Mouse (Mus musculus): ENCODE measurements around the gene Gsg1.

Gsg1 gene

GRCm38 (mm10) chr6:135260435-135260834 lies 6.3 kb upstream of the Gsg1 start:
- DNase-seq (ENCODE audit: low spot score in 2 of 2): no peak

GRCm38 (mm10) chr6:135252728-135253077 lies 1.4 kb downstream of the Gsg1 start:
- DNase-seq (ENCODE audit: low spot score in 2 of 2): peak; percentile 63 to 75

- DNase-seq (ENCODE audit: low spot score in 2 of 2): no peak
These were observed 2.1 kb downstream of the Gsg1 start for GRCm38 (mm10) chr6:135251849-135252727.

DNA sequence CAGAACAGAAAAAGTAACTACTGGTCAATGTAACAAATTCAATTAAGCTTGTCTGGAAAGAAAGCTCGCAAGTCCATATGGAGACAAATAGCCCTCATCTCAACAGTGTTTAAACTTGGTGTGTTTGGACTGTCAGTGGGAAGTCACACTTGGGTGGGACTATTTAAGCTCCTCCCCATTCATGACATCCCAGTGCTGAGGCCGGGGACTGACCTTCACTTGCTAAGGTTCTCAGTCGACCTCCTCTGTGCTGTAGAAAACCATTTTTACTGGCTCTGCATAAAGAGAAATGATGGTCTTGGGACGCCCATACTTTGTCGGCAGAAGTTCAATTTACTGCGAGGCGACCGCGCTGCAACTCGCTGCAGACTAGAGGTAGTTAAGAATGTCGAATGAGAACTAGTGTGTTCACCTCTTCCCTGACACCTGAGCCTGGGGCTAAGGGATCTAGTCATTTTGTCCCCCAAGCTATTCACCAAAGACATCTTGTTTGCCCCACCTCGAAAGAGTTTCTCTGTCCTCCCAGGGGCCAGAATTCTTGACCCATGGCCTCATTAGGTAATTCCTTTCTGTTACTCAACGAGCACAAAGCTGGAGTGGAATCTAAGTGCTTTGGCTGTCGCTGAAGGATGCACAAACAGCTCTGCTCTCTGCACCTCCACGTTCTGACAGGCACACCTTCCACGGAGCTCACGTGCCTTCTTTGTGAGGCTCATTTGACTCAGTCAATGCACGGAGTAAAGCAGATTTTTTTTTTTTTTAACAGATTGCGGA lies 3.0 kb downstream of the Gsg1 start:
- DNase-seq (ENCODE audit: low spot score in 2 of 2): no peak

DNA sequence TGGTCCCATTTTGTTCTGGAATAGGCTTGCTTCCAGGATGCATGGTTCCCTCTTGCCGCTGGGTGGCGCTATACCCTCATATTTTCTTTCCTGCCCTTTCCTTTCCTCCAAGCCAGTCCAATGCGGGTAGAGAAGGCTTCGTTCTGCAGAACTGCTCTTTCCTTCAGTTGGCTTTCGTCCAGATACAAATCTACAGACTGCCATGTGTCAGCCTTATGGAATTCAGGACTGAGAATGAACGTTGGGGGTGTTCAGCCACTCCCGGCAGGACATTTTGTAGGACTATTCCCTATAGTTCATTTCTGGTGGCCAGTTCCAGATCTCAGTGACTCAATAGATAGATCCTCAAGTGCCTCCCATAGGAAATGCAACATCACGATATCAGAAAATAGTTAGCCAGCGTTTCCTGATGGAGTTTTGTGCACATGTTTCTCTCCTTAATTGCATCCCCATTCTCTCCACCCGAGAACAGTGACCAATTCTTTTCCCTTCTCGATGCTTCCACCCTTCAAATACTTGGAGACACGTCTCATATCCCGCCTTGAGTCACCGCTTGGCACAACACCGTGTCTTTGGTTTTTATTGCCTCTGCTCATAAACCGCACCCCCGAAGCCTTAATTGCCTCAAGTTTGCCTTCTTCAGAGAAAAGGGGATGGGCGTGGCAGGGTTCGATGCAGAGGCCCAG lies 4.2 kb downstream of the Gsg1 start:
- peak; percentile 52 to 65 for DNase-seq (ENCODE audit: low spot score in 2 of 2)

GRCm38 (mm10) chr6:135247861-135248260 lies 6.3 kb downstream of the Gsg1 start:
- no peak for DNase-seq (ENCODE audit: low spot score in 2 of 2)

DNA sequence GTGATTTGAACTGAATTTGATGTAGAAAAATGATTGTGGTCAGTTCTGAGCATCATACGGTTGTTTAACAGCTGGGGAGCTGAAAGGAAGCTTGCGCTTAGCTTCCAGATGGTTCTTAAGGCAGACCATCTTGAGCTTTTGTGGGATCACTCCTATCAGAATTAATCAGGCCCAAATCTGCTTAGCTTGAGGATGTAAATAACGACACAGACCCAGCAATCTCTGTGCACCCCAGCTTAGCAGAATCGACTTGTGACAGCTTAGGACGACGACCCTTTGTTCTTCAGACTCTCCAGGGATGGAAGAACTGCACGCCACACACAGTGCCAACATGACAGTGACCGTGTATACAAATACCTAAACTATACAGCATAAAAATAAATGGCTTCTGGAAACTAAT lies 8.6 kb downstream of the Gsg1 start:
- DNase-seq (ENCODE audit: low spot score in 2 of 2): no peak

DNA sequence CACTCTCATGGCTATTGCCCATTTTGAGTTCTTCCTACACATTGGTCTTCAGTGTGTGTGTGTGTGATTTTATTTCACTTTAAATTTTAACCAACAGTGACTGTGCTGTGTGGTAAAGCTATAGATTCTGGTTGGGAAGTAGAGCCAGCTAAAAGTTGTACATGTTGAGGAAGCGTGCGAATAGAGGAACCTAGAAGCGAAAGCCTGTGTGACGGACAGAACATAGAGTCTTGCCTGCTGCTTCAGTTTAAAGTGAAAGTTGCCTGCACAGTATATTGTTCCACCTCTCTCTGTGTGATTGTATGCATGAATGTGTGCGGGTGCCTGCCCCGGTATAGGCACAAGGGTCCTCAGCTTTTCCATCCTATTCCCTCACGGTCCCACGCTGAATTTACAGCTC lies 13.8 kb downstream of the Gsg1 start:
- DNase-seq (ENCODE audit: low spot score in 2 of 2): no peak

- no peak for DNase-seq (ENCODE audit: low spot score in 2 of 2)
These were observed 15.9 kb downstream of the Gsg1 start for GRCm38 (mm10) chr6:135238211-135238610.

DNA sequence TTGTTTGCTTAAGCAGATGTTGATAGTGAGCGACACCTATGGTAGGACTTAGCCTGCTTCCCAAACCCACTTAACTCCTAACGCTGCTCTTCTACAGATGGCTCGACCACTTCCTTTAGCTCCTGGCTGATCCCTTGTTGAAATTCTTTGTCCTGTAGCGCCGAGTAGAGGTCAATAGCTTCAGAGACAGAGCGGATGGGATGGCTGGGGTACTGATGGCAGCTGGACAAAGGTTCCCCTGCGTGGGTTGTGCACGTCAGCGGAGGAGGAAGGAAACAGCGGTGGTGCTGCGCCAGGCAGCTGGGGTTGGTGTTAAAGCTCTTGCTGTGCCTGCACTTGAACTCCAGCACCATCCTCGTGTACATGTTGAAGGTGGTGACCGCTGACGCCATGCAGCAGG lies 16.8 kb downstream of the Gsg1 start:
- no peak for DNase-seq (ENCODE audit: low spot score in 2 of 2)

DNA sequence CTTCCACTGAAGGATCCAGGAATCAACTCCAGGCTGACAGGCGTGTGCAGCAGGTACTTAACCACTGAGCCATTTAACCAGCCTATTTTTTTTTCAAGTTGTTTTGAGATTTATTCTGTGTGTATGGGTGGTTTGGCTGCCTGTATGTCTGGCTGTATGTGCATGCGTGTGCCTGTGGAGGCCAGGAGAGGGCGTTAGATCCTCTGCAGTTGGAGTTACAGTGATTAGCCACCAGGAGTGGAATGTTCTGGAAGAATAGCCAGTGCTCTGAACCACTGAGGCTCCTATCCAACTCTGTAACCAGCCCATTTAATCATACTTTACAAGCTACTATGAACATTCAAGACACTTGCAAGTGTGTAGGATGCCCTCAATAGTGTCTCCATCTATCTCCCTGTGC lies 17.6 kb downstream of the Gsg1 start:
- no peak for DNase-seq (ENCODE audit: low spot score in 2 of 2)

DNA sequence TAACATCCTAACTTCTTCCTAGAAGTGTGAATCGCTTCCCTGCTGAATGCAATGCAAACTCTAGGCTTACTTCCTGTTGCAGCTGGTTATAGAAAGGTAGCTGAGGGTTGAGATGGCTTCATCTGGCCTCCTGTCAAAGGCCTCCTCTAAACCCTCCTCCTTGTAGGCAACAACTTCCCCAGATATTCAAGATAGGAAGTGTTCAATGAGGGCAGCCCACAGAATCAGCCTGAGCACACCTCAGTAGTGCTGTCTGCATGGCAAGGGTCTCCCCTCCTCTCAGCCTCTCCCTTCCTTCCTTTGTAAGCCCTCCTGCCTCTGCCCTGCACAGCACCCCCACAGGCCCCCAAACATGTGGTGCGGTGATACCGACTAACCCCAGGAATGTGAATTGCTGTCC lies 18.4 kb downstream of the Gsg1 start:
- no peak for DNase-seq (ENCODE audit: low spot score in 2 of 2)

- DNase-seq (ENCODE audit: low spot score in 2 of 2): no peak
These were observed 21.5 kb downstream of the Gsg1 start for GRCm38 (mm10) chr6:135232443-135233182.

- DNase-seq (ENCODE audit: low spot score in 2 of 2): no peak
These were observed 23.6 kb downstream of the Gsg1 start for GRCm38 (mm10) chr6:135230586-135230985.

GRCm38 (mm10) chr6:135228465-135228941 lies 25.6 kb downstream of the Gsg1 start:
- no peak for DNase-seq (ENCODE audit: low spot score in 2 of 2)

DNA sequence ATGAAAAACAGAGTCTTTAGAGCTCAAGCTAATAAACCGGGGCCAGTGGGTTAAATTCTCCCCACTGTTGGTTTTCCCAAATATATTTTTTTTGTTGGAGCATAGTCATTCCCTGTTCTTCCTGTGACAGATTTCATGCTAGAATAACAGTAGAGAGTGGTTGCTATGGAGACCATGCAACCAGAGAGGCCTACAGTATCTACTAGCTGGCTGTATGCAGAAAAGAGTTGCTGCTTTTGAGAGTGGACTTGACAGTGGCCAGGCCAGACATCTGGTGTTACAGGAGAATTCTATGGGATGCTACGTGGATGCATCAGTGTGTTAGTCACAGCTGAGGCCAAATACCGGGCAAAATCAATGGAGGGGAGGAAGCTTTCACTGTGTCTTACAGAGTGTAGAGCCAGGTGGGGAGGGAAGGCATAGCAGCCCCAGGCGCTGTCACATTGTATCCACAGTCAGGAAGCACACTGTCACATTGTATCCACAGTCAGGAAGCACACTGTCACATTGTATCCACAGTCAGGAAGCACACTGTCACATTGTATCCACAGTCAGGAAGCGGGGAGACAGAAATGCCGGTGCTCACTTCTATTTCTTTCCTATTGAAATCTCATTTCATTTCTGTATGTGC lies 30.2 kb downstream of the Gsg1 start:
- no peak for DNase-seq (ENCODE audit: low spot score in 2 of 2)

DNA sequence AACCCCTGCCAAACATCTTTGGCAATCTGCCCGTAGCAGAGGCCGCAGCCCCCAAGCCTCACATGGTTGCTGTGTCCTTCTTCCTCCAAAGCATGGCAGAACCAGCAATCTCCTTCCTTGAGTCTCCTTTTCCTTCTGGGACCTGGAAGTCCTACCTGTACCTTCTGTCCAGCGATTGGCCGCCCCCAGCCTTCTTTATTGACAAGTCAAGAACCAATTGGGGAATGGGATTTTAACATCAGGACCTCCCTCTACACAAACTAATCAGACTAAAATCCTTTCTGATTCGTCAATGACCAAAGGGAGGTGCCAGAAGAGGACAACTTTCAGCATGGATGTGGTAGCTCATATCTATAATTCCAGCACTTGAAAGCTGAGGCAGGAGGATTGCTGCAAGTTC lies 34.2 kb downstream of the Gsg1 start:
- DNase-seq (ENCODE audit: low spot score in 2 of 2): no peak

DNA sequence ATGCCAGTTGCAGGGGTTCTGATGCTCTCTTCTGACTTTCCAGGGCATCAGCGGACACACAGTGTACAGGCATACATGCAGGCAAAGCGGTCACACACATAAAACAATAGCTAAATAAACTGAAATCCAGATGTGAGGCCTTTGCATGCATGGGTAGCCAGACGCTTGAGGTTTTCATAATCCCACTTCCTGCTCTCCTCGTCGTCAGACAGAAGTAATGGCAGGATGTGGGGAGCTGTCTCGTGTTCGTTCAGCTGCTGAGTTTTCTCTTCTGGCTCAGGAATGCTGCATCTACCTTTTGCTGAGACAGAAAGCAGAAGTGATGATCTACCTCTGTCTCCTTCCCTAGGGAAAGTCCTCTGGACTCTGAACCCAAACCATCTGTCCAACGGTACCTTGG lies 35.8 kb downstream of the Gsg1 start:
- no peak for DNase-seq (ENCODE audit: low spot score in 2 of 2)

GRCm38 (mm10) chr6:135212666-135213065 lies 41.5 kb downstream of the Gsg1 start:
- no peak for DNase-seq (ENCODE audit: low spot score in 2 of 2)

- no peak for DNase-seq (ENCODE audit: low spot score in 2 of 2)
These were observed 43.0 kb downstream of the Gsg1 start for GRCm38 (mm10) chr6:135211169-135211568.

- DNase-seq (ENCODE audit: low spot score in 2 of 2): no peak
These were observed 47.2 kb downstream of the Gsg1 start for GRCm38 (mm10) chr6:135206909-135207308.

Measured in frontal cortex, postnatal 25 days (tissue).